Mouse (Mus musculus): Measurements from ENCODE around the gene Gas2l2.

Gas2l2 gene

DNA sequence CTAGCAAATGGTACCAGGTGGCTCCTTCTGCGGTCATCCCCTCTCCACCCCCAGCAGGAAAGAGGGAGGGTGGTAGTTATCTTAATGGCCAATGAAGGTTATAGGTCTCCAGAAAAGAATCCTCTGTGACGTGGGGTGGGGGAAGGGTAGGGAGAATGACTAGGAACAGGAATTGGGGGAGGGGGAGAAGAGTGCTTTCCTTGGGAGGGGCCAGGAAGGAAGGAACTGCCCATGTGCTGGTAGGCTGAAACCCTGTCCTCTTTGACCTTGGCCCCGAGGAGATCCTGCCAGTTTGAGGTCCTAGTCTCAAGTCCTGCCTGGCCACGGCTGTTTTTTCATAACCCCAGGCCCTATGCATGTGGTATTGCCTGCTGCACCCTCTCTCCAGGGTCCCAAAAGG is 20.0 kb upstream of the Gas2l2 start:
- no peak for TF ChIP-seq CTCF (conservative IDR thresholded peaks at IDR 0.05; ENCODE audit: low read length)
- TF ChIP-seq NANOG (IDR thresholded peaks at IDR 0.05; ENCODE audit: borderline replicate concordance, low read length): no peak
- TF ChIP-seq POU5F1 (IDR thresholded peaks at IDR 0.05; ENCODE audit: borderline replicate concordance, low read length): no peak
- peak overlapping the region; percentile 41 for H3K4me3 ChIP-seq (replicated peaks; ENCODE audit: low read length)

DNA sequence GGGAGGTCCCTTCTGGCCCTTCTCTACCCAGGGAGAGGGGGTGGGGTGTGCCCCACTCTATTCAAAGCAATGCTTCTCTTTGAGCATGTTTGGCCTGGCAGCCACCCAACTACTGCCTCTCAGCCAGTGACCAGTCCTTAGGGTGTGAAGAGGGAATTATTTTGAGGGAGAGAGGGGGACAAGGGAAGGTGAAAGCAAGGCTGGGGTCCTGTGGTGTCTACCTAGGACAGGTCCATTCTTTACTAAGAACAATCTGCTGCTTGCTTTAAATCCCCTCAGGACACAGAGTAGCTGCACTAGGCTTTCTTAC is 19.6 kb upstream of the Gas2l2 start:
- Histone ChIP-seq H3K36me3 (ENCODE audit: insufficient read depth, low read length) (no peaks in the 10 kb centered on the region), H3K4me1 (replicated peaks; ENCODE audit: low read depth, low read length) (peaks cover 57% of the 10 kb centered on the region), H3K9me3 (ENCODE audit: low read length) (no peaks in the 10 kb centered on the region), H3K4me3 (replicated peaks; ENCODE audit: low read length) (0 out of 2 replicates have a peak overlapping the region, but pooled peaks have one; percentile 41), H3K27me3 (ENCODE audit: insufficient read depth, low read length) (peaks cover 36% of the 10 kb centered on the region)
- no peak for TF ChIP-seq NANOG (IDR thresholded peaks at IDR 0.05; ENCODE audit: borderline replicate concordance, low read length)
- TF ChIP-seq CTCF (conservative IDR thresholded peaks at IDR 0.05; ENCODE audit: low read length): no peak
- TF ChIP-seq POU5F1 (IDR thresholded peaks at IDR 0.05; ENCODE audit: borderline replicate concordance, low read length): no peak

More for the DNA sequence above, 20.0 kb upstream of the Gas2l2 start:
- Histone ChIP-seq H3K4me1 (replicated peaks; ENCODE audit: low read depth, low read length) (peaks cover 54% of the 10 kb centered on the region), H3K27me3 (ENCODE audit: insufficient read depth, low read length) (peaks cover 33% of the 10 kb centered on the region), H3K36me3 (ENCODE audit: insufficient read depth, low read length) (no peaks in the 10 kb centered on the region), H3K9me3 (ENCODE audit: low read length) (no peaks in the 10 kb centered on the region)

DNA sequence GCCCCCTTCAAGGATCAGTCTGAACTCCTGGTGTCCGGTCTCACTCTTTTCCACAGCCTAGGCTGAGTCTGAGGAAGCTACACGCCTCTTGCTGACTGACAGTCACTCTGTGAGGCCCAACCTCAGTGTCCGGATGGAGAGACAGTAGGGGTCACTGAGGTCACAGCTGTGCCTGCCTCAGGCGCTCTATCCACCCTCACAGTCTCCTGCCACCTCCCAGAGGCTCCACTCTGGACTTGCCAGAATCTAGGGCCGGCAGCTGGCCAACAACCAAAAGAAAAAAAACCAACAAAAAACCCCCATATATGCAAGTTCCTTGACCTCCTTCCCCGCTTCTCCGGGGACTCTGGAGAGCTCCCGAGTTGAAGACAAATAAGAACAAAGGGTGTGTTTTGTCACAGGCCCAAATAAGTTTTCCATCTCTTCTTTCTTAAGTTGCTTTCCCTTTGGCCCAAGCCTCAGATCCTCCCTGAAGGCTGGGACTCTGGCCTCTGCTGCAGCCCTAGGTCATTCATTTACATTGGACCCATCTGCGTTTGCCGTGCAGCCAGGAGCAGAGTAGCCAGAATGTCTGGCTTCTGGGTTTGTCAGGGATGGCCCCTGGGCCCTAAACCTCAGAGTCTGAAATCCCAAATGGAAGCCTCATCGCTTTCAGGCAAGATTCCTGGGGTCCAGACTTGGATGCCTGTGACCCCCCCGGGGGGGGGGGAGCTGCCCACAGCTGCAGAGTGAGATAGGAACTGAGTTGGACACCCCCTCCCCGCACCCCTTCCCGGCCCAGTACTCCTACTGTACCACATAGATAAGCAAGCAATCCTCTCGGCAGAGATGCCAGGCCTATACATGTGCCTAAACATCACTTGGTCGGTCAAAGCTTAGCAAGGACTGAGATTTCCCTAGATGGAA is 19.0 kb upstream of the Gas2l2 start:
- Histone ChIP-seq H3K4me3 (replicated peaks; ENCODE audit: low read length) (0 out of 2 replicates have a peak overlapping the region, but pooled peaks have one; percentile 41), H3K36me3 (ENCODE audit: insufficient read depth, low read length) (no peaks in the 10 kb centered on the region), H3K9me3 (ENCODE audit: low read length) (no peaks in the 10 kb centered on the region), H3K27me3 (ENCODE audit: insufficient read depth, low read length) (peaks cover 42% of the 10 kb centered on the region), H3K4me1 (replicated peaks; ENCODE audit: low read depth, low read length) (peaks cover 63% of the 10 kb centered on the region)
- TF ChIP-seq CTCF (conservative IDR thresholded peaks at IDR 0.05; ENCODE audit: low read length) (no peak), POU5F1 (IDR thresholded peaks at IDR 0.05; ENCODE audit: borderline replicate concordance, low read length) (no peak)

DNA sequence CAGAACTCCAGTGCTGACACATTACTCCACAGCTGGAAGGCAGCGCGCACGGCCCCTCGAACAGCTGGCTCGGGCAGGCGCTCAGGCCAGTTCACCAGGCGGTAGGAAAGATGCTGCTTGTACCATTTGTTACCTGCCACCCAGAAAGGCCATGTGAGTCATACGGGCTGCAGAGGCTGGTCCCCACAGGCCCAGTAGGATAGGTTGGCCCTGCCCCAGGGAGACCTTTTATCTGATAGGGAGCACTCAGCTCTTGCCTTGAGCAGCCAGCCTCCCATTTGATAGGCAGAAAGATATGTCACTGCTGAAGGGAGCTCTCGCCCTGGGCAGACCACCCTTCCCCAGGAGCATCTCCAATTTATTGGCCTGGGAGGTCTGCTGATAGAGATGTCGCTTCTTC is 18.4 kb upstream of the Gas2l2 start:
- Histone ChIP-seq H3K36me3 (ENCODE audit: insufficient read depth, low read length) (no peaks in the 10 kb centered on the region), H3K9me3 (ENCODE audit: low read length) (no peaks in the 10 kb centered on the region), H3K4me3 (replicated peaks; ENCODE audit: low read length) (0 out of 2 replicates have a peak overlapping the region, but pooled peaks have one; percentile 13), H3K27me3 (ENCODE audit: insufficient read depth, low read length) (peaks cover 46% of the 10 kb centered on the region), H3K4me1 (replicated peaks; ENCODE audit: low read depth, low read length) (peaks cover 70% of the 10 kb centered on the region)
- no peak for TF ChIP-seq NANOG (IDR thresholded peaks at IDR 0.05; ENCODE audit: borderline replicate concordance, low read length)
- TF ChIP-seq CTCF (conservative IDR thresholded peaks at IDR 0.05; ENCODE audit: low read length): no peak
- TF ChIP-seq POU5F1 (IDR thresholded peaks at IDR 0.05; ENCODE audit: borderline replicate concordance, low read length): no peak

DNA sequence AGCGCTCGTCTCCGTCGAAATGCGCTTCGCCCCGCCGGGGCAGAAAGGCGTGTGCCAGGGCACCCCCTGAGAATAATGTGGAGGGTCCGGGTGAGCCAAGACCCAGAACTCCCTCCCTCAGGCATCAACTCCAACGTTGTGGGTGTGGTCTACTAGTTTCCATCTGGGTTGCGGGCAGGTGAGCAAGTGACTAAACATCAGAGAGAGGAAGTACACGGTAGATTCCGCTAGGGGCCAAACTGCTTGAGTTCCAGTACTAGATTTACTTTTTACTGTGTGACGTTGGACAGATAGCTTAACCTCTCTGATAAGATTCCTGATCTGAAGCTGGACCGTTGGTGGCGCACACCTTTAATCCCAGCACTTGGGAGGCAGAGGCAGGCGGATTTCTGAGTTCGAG is 15.7 kb upstream of the Gas2l2 start:
- TF ChIP-seq CTCF (conservative IDR thresholded peaks at IDR 0.05; ENCODE audit: low read length): no peak
- no peak for TF ChIP-seq NANOG (IDR thresholded peaks at IDR 0.05; ENCODE audit: borderline replicate concordance, low read length)
- TF ChIP-seq POU5F1 (IDR thresholded peaks at IDR 0.05; ENCODE audit: borderline replicate concordance, low read length): no peak

DNA sequence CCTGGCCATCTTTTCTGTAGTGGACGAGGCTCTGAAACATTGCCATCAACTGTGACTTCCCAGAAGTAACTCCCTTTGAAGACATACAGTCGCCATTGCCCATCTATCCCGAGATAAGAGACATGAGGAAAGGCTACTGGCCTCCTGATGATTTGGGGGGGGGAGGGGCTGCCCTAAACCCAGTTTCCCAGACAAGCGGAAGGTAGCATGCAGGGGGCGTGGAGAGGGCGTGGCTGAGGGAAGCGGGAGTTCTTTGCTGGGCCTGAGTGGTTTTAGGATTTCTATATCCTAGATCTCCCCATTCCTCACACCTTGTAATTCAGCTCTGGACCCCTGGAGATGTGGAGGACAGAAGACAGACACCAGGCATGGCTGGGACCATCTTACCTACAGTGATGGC is 14.6 kb upstream of the Gas2l2 start:
- peaks cover 50% of the 10 kb centered on the region for H3K4me1 ChIP-seq (replicated peaks; ENCODE audit: low read depth, low read length)
- no peak overlapping the region for H3K4me3 ChIP-seq (replicated peaks; ENCODE audit: low read length)
- peaks cover 15% of the 10 kb centered on the region for H3K9me3 ChIP-seq (ENCODE audit: low read length)
- peaks cover 77% of the 10 kb centered on the region for H3K27me3 ChIP-seq (ENCODE audit: insufficient read depth, low read length)
- no peaks in the 10 kb centered on the region for H3K36me3 ChIP-seq (ENCODE audit: insufficient read depth, low read length)
- TF ChIP-seq POU5F1 (IDR thresholded peaks at IDR 0.05; ENCODE audit: borderline replicate concordance, low read length) (no peak), CTCF (conservative IDR thresholded peaks at IDR 0.05; ENCODE audit: low read length) (no peak), NANOG (IDR thresholded peaks at IDR 0.05; ENCODE audit: borderline replicate concordance, low read length) (no peak)

More for the DNA sequence above, 15.7 kb upstream of the Gas2l2 start:
- H3K4me3 ChIP-seq (replicated peaks; ENCODE audit: low read length): peak overlapping the region; percentile 77
- H3K4me1 ChIP-seq (replicated peaks; ENCODE audit: low read depth, low read length): peaks cover 62% of the 10 kb centered on the region
- peaks cover 70% of the 10 kb centered on the region for H3K27me3 ChIP-seq (ENCODE audit: insufficient read depth, low read length)
- H3K36me3 ChIP-seq (ENCODE audit: insufficient read depth, low read length): no peaks in the 10 kb centered on the region
- H3K9me3 ChIP-seq (ENCODE audit: low read length): peaks cover 15% of the 10 kb centered on the region

DNA sequence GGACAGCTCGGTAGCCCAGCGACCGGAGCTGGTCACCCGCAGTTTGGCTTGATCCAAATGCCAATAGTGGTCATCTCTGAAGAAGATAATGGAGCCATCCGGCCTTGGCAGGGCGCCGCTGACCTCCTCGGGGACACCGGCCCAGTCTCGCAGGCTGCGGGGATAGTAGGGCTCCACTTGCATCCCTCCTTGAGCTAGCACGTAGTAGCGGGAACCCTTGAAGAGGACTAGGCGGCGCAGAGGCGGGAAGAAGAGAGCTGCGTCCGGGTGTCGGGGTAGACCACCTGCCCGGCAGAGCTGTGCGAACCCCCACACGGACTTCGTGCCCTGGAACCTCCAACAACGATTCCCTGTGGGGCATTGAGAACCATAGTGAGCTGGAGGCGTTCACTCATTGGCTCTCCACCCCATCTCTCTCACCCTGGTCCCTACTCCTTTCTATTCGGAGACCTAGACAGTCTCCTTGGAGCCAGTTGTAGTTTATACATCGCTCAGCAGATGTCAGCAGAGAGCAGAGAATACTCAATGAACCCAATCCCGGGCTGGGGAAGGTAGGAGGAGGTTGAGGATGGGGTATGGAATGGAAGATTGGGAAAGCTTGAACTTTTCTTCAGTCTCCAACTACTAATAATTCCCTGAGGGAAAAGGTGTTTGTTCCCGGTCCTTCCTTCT is 13.5 kb upstream of the Gas2l2 start:
- TF ChIP-seq POU5F1 (IDR thresholded peaks at IDR 0.05; ENCODE audit: borderline replicate concordance, low read length) (no peak), CTCF (conservative IDR thresholded peaks at IDR 0.05; ENCODE audit: low read length) (peak; percentile 96)
- Histone ChIP-seq H3K36me3 (ENCODE audit: insufficient read depth, low read length) (no peaks in the 10 kb centered on the region), H3K4me1 (replicated peaks; ENCODE audit: low read depth, low read length) (peaks cover 39% of the 10 kb centered on the region), H3K27me3 (ENCODE audit: insufficient read depth, low read length) (peaks cover 87% of the 10 kb centered on the region), H3K4me3 (replicated peaks; ENCODE audit: low read length) (peak overlapping the region; percentile 70), H3K9me3 (ENCODE audit: low read length) (peaks cover 15% of the 10 kb centered on the region)

DNA sequence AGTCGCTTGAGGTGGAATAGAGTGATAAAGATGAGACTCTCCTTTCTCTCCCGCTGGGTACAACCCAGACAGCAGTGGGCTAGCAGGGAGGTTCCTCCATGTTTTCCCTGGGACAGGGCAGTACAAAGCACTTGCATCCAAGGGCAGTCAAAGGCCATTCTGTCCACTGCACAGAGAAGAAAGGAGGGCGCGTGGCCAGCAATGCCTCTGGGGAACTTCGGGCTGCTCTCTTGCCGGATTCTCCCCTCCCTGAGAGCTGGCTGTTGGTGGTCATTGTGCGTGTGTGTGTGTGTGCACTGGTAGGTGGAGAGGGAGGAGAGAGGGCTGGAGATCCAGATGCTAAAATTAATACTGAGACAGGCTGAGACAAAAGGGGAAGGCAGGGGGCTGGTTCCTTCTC is 12.0 kb upstream of the Gas2l2 start:
- H3K9me3 ChIP-seq (ENCODE audit: low read length): peaks cover 15% of the 10 kb centered on the region
- TF ChIP-seq NANOG (IDR thresholded peaks at IDR 0.05; ENCODE audit: borderline replicate concordance, low read length): no peak
- TF ChIP-seq POU5F1 (IDR thresholded peaks at IDR 0.05; ENCODE audit: borderline replicate concordance, low read length): no peak
- TF ChIP-seq CTCF (conservative IDR thresholded peaks at IDR 0.05; ENCODE audit: low read length): no peak

More for the DNA sequence above, 12.0 kb upstream of the Gas2l2 start:
- Histone ChIP-seq H3K36me3 (ENCODE audit: insufficient read depth, low read length) (no peaks in the 10 kb centered on the region), H3K27me3 (ENCODE audit: insufficient read depth, low read length) (peaks cover 83% of the 10 kb centered on the region), H3K4me1 (replicated peaks; ENCODE audit: low read depth, low read length) (peaks cover 29% of the 10 kb centered on the region), H3K4me3 (replicated peaks; ENCODE audit: low read length) (no peak overlapping the region)

Data from E14TG2a.4 (cell line).